Mouse (Mus musculus): ENCODE measurements around the gene Tenm2. TPM values are rescaled to one million over a fixed set of nuclear protein-coding genes. Genes with fewer than 3 reads are reported as not detected.
A peak's percentile ranks its signal among the peaks of the same experiment; 100 is the strongest.

The Tenm2 gene
- polyA plus RNA-seq, 1 experiment from 2014 or later, result 0.80 TPM

DNA sequence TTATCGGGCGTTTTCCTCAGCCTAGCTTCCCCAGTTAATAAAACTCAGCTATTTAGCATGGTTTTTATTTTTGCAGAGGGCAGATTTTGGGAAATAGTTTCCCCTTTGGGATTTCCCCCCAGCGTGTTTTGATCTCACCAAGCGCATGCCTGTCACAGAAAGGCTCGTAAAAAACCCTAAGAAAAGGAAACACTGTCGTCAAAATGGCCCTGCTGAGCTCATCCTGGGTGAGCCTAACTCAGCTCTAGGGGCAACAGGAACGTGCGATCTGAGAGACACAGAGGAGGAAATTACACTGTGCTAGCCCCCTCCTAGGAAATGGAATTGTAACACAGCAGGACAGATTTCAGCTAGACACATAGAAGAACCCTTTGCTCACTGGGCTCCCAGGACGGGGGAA, 1204.0 kb downstream of the Tenm2 start:
- no peaks in the 10 kb centered on the region for H3K27me3 ChIP-seq (ENCODE audit: insufficient read depth, low read length)
- no peak overlapping the region for H3K27ac ChIP-seq
- H3K36me3 ChIP-seq (ENCODE audit: insufficient read depth, low read length), result no peaks in the 10 kb centered on the region
- ATAC-seq (replicated peaks; ENCODE audit: low FRiP score, low read depth), result no peak
- H3K9me3 ChIP-seq (replicated peaks; ENCODE audit: low read length), result no peaks in the 10 kb centered on the region
- peak; percentile 24 for DNase-seq (ENCODE audit: low spot score)
- no peak overlapping the region for H3K4me3 ChIP-seq (replicated peaks; ENCODE audit: low read depth, low read length)
- WGBS, result 28% methylated on average over 9 of the region's 9 CpGs
- H3K4me2 ChIP-seq (ENCODE audit: low read length), result peak overlapping the region; percentile 25; the same call in 1 of the 2 replicates
- no peak for TF ChIP-seq CTCF (IDR thresholded peaks at IDR 0.05; ENCODE audit: low read depth)
- H3K4me1 ChIP-seq (replicated peaks; ENCODE audit: insufficient read depth, low read length), result no peaks in the 10 kb centered on the region
- H3K9ac ChIP-seq (ENCODE audit: low read depth, low read length), result no peak overlapping the region

- Histone ChIP-seq H3K27ac (no peak overlapping the region), H3K4me1 (replicated peaks; ENCODE audit: insufficient read depth, low read length) (no peaks in the 10 kb centered on the region), H3K9me3 (replicated peaks; ENCODE audit: low read length) (no peaks in the 10 kb centered on the region), H3K9ac (ENCODE audit: low read depth, low read length) (no peak overlapping the region), H3K4me2 (ENCODE audit: low read length) (no peak overlapping the region), H3K36me3 (ENCODE audit: insufficient read depth, low read length) (no peaks in the 10 kb centered on the region), H3K27me3 (ENCODE audit: insufficient read depth, low read length) (no peaks in the 10 kb centered on the region), H3K4me3 (replicated peaks; ENCODE audit: low read depth, low read length) (no peak overlapping the region)
- no peak for ATAC-seq (replicated peaks; ENCODE audit: low FRiP score, low read depth)
- 62% methylated on average over 3 of the region's 3 CpGs for WGBS
- no peak for DNase-seq (ENCODE audit: low spot score)
- no peak for TF ChIP-seq CTCF (IDR thresholded peaks at IDR 0.05; ENCODE audit: low read depth)
Observed at GRCm38 (mm10) chr11:36020009-36020408, 1215.8 kb downstream of the Tenm2 start.

DNA sequence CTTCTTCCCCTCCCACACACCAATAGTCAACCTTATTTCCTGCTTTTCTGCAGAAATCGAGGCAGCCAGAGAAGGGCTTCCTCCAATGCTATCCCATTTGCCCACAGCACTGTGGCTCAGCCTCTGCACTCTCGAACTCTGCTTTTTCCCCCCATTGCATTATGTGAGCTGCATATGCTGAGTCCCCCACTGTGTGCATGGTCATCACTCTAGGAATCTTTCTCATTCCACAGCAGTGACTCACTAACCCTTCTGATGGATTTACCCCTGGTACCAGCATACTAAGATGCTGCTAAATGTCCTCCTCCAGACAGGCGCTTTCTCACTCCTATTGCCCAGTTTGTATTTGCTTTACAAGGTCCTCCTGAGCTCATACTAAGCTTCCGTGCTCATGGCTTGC, 1222.6 kb downstream of the Tenm2 start:
- Histone ChIP-seq H3K27ac (no peak overlapping the region), H3K4me3 (replicated peaks; ENCODE audit: low read depth, low read length) (no peak overlapping the region), H3K4me2 (ENCODE audit: low read length) (no peak overlapping the region), H3K27me3 (ENCODE audit: insufficient read depth, low read length) (no peaks in the 10 kb centered on the region), H3K9ac (ENCODE audit: low read depth, low read length) (no peak overlapping the region), H3K4me1 (replicated peaks; ENCODE audit: insufficient read depth, low read length) (no peaks in the 10 kb centered on the region), H3K36me3 (ENCODE audit: insufficient read depth, low read length) (no peaks in the 10 kb centered on the region), H3K9me3 (replicated peaks; ENCODE audit: low read length) (no peaks in the 10 kb centered on the region)
- DNase-seq (ENCODE audit: low spot score), result no peak
- no peak for TF ChIP-seq CTCF (IDR thresholded peaks at IDR 0.05; ENCODE audit: low read depth)
- ATAC-seq (replicated peaks; ENCODE audit: low FRiP score, low read depth), result no peak
- WGBS, result 69% methylated on average over 4 of the region's 4 CpGs

DNA sequence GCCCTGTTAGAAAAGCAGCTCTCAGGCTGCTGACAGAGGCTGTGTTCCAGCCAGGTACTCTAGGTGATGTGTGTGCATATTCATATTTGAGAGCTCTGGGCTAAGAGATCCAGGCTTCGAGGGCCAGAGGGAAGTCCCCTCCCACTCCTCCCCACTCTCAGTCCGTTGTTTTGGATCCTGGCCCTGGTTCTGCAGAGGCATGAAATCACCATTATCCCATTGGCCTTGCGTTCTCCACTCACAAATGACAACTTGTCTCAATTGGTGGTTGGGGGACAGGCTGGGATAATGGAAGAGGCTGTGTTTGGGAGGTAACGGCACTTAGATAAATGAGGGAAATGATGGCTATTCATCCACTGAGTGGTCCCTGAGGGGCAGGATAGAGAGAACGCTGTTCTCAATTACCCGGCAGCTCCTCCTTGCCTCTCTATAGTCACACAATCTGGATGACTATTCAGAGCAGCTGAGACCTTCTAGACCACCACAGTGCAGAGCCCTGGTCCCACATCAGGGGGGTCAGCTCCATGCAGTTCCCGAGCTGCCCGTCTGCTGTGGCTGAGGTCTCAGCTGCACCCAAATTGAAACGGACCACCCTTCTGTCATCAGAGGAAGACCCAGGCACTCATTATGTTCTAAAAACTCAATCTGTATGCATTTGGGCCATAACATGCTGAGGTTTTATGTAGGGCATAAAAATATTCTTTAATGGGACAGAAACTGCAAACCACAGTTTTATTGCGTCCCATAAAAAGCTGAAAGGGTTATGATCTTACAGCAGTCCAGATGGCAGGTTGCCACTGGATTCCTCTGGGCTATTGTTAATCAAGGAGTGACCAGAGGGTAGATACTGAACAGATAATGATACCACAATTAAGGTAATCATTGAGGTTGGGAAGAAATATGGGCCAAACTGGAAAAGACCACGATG, 1226.2 kb downstream of the Tenm2 start:
- H3K27me3 ChIP-seq (ENCODE audit: insufficient read depth, low read length), result no peaks in the 10 kb centered on the region
- no peaks in the 10 kb centered on the region for H3K9me3 ChIP-seq (replicated peaks; ENCODE audit: low read length)
- H3K9ac ChIP-seq (ENCODE audit: low read depth, low read length), result no peak overlapping the region
- no peaks in the 10 kb centered on the region for H3K4me1 ChIP-seq (replicated peaks; ENCODE audit: insufficient read depth, low read length)
- no peak overlapping the region for H3K4me2 ChIP-seq (ENCODE audit: low read length)
- 43% methylated on average over 11 of the region's 11 CpGs for WGBS
- no peak overlapping the region for H3K4me3 ChIP-seq (replicated peaks; ENCODE audit: low read depth, low read length)
- no peaks in the 10 kb centered on the region for H3K36me3 ChIP-seq (ENCODE audit: insufficient read depth, low read length)
- no peak overlapping the region for H3K27ac ChIP-seq
- ATAC-seq (replicated peaks; ENCODE audit: low FRiP score, low read depth) (no peak), DNase-seq (ENCODE audit: low spot score) (peak; percentile 58)
- no peak for TF ChIP-seq CTCF (IDR thresholded peaks at IDR 0.05; ENCODE audit: low read depth)

GRCm38 (mm10) chr11:36002900-36003299, 1232.9 kb downstream of the Tenm2 start:
- no peaks in the 10 kb centered on the region for H3K36me3 ChIP-seq (ENCODE audit: insufficient read depth, low read length)
- WGBS, result 48% methylated on average over 4 of the region's 4 CpGs
- H3K27ac ChIP-seq, result no peak overlapping the region
- no peaks in the 10 kb centered on the region for H3K4me1 ChIP-seq (replicated peaks; ENCODE audit: insufficient read depth, low read length)
- H3K4me3 ChIP-seq (replicated peaks; ENCODE audit: low read depth, low read length), result no peak overlapping the region
- H3K9ac ChIP-seq (ENCODE audit: low read depth, low read length), result no peak overlapping the region
- no peak overlapping the region for H3K4me2 ChIP-seq (ENCODE audit: low read length)
- ATAC-seq (replicated peaks; ENCODE audit: low FRiP score, low read depth) (no peak), DNase-seq (ENCODE audit: low spot score) (no peak)
- TF ChIP-seq CTCF (IDR thresholded peaks at IDR 0.05; ENCODE audit: low read depth), result peak; percentile 38; the same call in 1 of the 2 replicates
- no peaks in the 10 kb centered on the region for H3K9me3 ChIP-seq (replicated peaks; ENCODE audit: low read length)
- no peaks in the 10 kb centered on the region for H3K27me3 ChIP-seq (ENCODE audit: insufficient read depth, low read length)

GRCm38 (mm10) chr11:36001282-36001970, 1234.3 kb downstream of the Tenm2 start:
- no peaks in the 10 kb centered on the region for H3K4me1 ChIP-seq (replicated peaks; ENCODE audit: insufficient read depth, low read length)
- DNase-seq (ENCODE audit: low spot score) (peak; percentile 95), ATAC-seq (replicated peaks; ENCODE audit: low FRiP score, low read depth) (peak; percentile 85)
- 5% methylated on average over 28 of the region's 28 CpGs for WGBS
- no peaks in the 10 kb centered on the region for H3K27me3 ChIP-seq (ENCODE audit: insufficient read depth, low read length)
- peak; percentile 96 for TF ChIP-seq CTCF (IDR thresholded peaks at IDR 0.05; ENCODE audit: low read depth)
- no peaks in the 10 kb centered on the region for H3K36me3 ChIP-seq (ENCODE audit: insufficient read depth, low read length)
- no peak overlapping the region for H3K4me3 ChIP-seq (replicated peaks; ENCODE audit: low read depth, low read length)
- no peak overlapping the region for H3K27ac ChIP-seq
- peak overlapping the region; percentile 51 for H3K4me2 ChIP-seq (ENCODE audit: low read length)
- H3K9me3 ChIP-seq (replicated peaks; ENCODE audit: low read length), result no peaks in the 10 kb centered on the region
- H3K9ac ChIP-seq (ENCODE audit: low read depth, low read length), result no peak overlapping the region

Measured in kidney, postnatal 0 days (tissue).